Mouse (Mus musculus): ENCODE data around the gene Olfr298. TPM values are rescaled to one million over a fixed set of nuclear protein-coding genes. Genes with fewer than 3 reads are reported as not detected.

Olfr298 gene
- not detected in 2 replicates for polyA plus RNA-seq (2011; ENCODE audit: insufficient read depth, insufficient read length, low read depth, missing spikeins)

- H3K27ac ChIP-seq (ENCODE audit: insufficient read depth, low read length): no peak within 1 kb of the TSS
- no peaks in the 10 kb centered on the region for H3K27me3 ChIP-seq (ENCODE audit: control insufficient read depth, insufficient read depth, low read length, poor library complexity, severe bottlenecking)
- no peaks in the 10 kb centered on the region for H3K9me3 ChIP-seq (replicated peaks; ENCODE audit: control insufficient read depth, insufficient read depth, low read length, poor library complexity, severe bottlenecking)
- TF ChIP-seq EP300 (IDR thresholded peaks at IDR 0.05; ENCODE audit: insufficient read depth, low read depth, low read length): no peak
- TF ChIP-seq CTCF (IDR thresholded peaks at IDR 0.05; ENCODE audit: low read depth, low read length): no peak
- TF ChIP-seq POLR2A (IDR thresholded peaks at IDR 0.05; ENCODE audit: insufficient read depth, low read length): no peak
- no peaks in the 10 kb centered on the region for H3K36me3 ChIP-seq (ENCODE audit: control insufficient read depth, insufficient read depth, low read length, poor library complexity, severe bottlenecking)
- H3K9ac ChIP-seq (ENCODE audit: low read depth, poor library complexity, severe bottlenecking): no peak within 1 kb of the TSS
- no peak within 1 kb of the TSS for H3K4me3 ChIP-seq (ENCODE audit: low read depth, low read length)
- H3K4me1 ChIP-seq (ENCODE audit: control insufficient read depth, insufficient read depth, low read length): no peaks in the 10 kb centered on the region
Observed at GRCm38 (mm10) chr7:86492384-86492783, at the start of gene Olfr298. Olfr298 (minus strand) TSS chr7:86492484.

- Histone ChIP-seq H3K4me1 (ENCODE audit: control insufficient read depth, insufficient read depth, low read length) (no peaks in the 10 kb centered on the region), H3K4me3 (ENCODE audit: low read depth, low read length) (no peak within 1 kb of the TSS), H3K36me3 (ENCODE audit: control insufficient read depth, insufficient read depth, low read length, poor library complexity, severe bottlenecking) (no peaks in the 10 kb centered on the region), H3K9ac (ENCODE audit: low read depth, poor library complexity, severe bottlenecking) (no peak within 1 kb of the TSS), H3K27ac (ENCODE audit: insufficient read depth, low read length) (no peak within 1 kb of the TSS), H3K27me3 (ENCODE audit: control insufficient read depth, insufficient read depth, low read length, poor library complexity, severe bottlenecking) (no peaks in the 10 kb centered on the region), H3K9me3 (replicated peaks; ENCODE audit: control insufficient read depth, insufficient read depth, low read length, poor library complexity, severe bottlenecking) (no peaks in the 10 kb centered on the region)
- TF ChIP-seq CTCF (IDR thresholded peaks at IDR 0.05; ENCODE audit: low read depth, low read length): no peak
- TF ChIP-seq POLR2A (IDR thresholded peaks at IDR 0.05; ENCODE audit: insufficient read depth, low read length): no peak
- no peak for TF ChIP-seq EP300 (IDR thresholded peaks at IDR 0.05; ENCODE audit: insufficient read depth, low read depth, low read length)
Observed at GRCm38 (mm10) chr7:86519668-86520067, 27.4 kb upstream of the Olfr298 start, which contains the start of gene Olfr297. Olfr297 (plus strand) TSS chr7:86519968.

DNA sequence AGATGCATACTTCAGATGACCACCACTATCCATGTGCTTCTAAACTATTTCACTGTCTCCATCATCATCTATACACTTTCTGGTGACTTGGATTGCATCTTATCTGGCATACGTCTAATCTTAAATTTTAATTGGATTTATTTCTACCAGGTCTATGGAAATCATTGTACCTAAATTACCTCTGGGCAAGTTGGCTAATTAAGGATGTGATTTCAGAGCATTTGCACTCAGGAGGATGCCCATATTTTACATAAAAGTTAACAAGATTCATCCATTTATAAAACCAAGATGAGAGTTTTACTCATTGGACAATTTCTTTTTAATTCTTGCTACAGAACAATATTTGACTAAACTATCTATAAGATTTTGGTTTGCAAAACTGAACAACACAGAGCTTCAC, 32.7 kb downstream of the Olfr298 start, which contains the start of gene Olfr299:
TSS of gene Olfr299 (plus strand) at position 301 of the 400 bp plus-strand sequence.
- no peak within 1 kb of the TSS for H3K27ac ChIP-seq (ENCODE audit: insufficient read depth, low read length)
- no peak within 1 kb of the TSS for H3K9ac ChIP-seq (ENCODE audit: low read depth, poor library complexity, severe bottlenecking)
- H3K9me3 ChIP-seq (replicated peaks; ENCODE audit: control insufficient read depth, insufficient read depth, low read length, poor library complexity, severe bottlenecking): no peaks in the 10 kb centered on the region
- no peak for TF ChIP-seq EP300 (IDR thresholded peaks at IDR 0.05; ENCODE audit: insufficient read depth, low read depth, low read length)
- no peak for TF ChIP-seq POLR2A (IDR thresholded peaks at IDR 0.05; ENCODE audit: insufficient read depth, low read length)
- no peak for TF ChIP-seq CTCF (IDR thresholded peaks at IDR 0.05; ENCODE audit: low read depth, low read length)
- H3K36me3 ChIP-seq (ENCODE audit: control insufficient read depth, insufficient read depth, low read length, poor library complexity, severe bottlenecking): no peaks in the 10 kb centered on the region
- H3K27me3 ChIP-seq (ENCODE audit: control insufficient read depth, insufficient read depth, low read length, poor library complexity, severe bottlenecking): no peaks in the 10 kb centered on the region
- H3K4me1 ChIP-seq (ENCODE audit: control insufficient read depth, insufficient read depth, low read length): no peaks in the 10 kb centered on the region
- H3K4me3 ChIP-seq (ENCODE audit: low read depth, low read length): no peak within 1 kb of the TSS

Other genes with a start within 250 kb of the Olfr298 start
- 0.14 and 0.34 TPM in 2 replicates for gene Vmn2r76, start 246.2 kb downstream of the Olfr298 start, polyA plus RNA-seq (2011; ENCODE audit: insufficient read depth, insufficient read length, low read depth, missing spikeins)
- gene Olfr310, start 215.3 kb downstream of the Olfr298 start, polyA plus RNA-seq (2011; ENCODE audit: insufficient read depth, insufficient read length, low read depth, missing spikeins): not detected in 2 replicates
- gene Olfr309, start 178.8 kb downstream of the Olfr298 start, polyA plus RNA-seq (2011; ENCODE audit: insufficient read depth, insufficient read length, low read depth, missing spikeins): not detected in 2 replicates
- not detected in 2 replicates for gene Olfr308, start 166.9 kb downstream of the Olfr298 start, polyA plus RNA-seq (2011; ENCODE audit: insufficient read depth, insufficient read length, low read depth, missing spikeins)
- 0.23 TPM in 1 of 2 replicates, not detected in the other for gene Olfr307, start 154.9 kb downstream of the Olfr298 start, polyA plus RNA-seq (2011; ENCODE audit: insufficient read depth, insufficient read length, low read depth, missing spikeins)
- gene Olfr305, start 125.6 kb downstream of the Olfr298 start, polyA plus RNA-seq (2011; ENCODE audit: insufficient read depth, insufficient read length, low read depth, missing spikeins): not detected in 2 replicates
- not detected in 2 replicates for gene Olfr304, start 105.8 kb downstream of the Olfr298 start, polyA plus RNA-seq (2011; ENCODE audit: insufficient read depth, insufficient read length, low read depth, missing spikeins)
- not detected in 2 replicates for gene Olfr303, start 94.7 kb downstream of the Olfr298 start, polyA plus RNA-seq (2011; ENCODE audit: insufficient read depth, insufficient read length, low read depth, missing spikeins)
- gene Olfr301, start 88.6 kb downstream of the Olfr298 start, polyA plus RNA-seq (2011; ENCODE audit: insufficient read depth, insufficient read length, low read depth, missing spikeins): not detected in 2 replicates
- not detected in 2 replicates for gene Olfr299, start 32.6 kb downstream of the Olfr298 start, polyA plus RNA-seq (2011; ENCODE audit: insufficient read depth, insufficient read length, low read depth, missing spikeins)
- gene Olfr297, start 27.5 kb upstream of the Olfr298 start, polyA plus RNA-seq (2011; ENCODE audit: insufficient read depth, insufficient read length, low read depth, missing spikeins): not detected in 2 replicates
- not detected in 2 replicates for gene Olfr295, start 91.4 kb upstream of the Olfr298 start, polyA plus RNA-seq (2011; ENCODE audit: insufficient read depth, insufficient read length, low read depth, missing spikeins)
- gene Olfr294, start 124.2 kb upstream of the Olfr298 start, polyA plus RNA-seq (2011; ENCODE audit: insufficient read depth, insufficient read length, low read depth, missing spikeins): not detected in 2 replicates
- not detected in 2 replicates for gene Olfr293, start 156.6 kb upstream of the Olfr298 start, polyA plus RNA-seq (2011; ENCODE audit: insufficient read depth, insufficient read length, low read depth, missing spikeins)
- not detected in 2 replicates for gene Olfr292, start 195.8 kb upstream of the Olfr298 start, polyA plus RNA-seq (2011; ENCODE audit: insufficient read depth, insufficient read length, low read depth, missing spikeins)